Mouse (Mus musculus) hindbrain, embryonic 12.5 days (tissue): Measurements from ENCODE around the gene Aph1a. TPM values are rescaled to one million over a fixed set of nuclear protein-coding genes. Genes with fewer than 3 reads are reported as not detected.
A peak's percentile ranks its signal among the peaks of the same experiment; 100 is the strongest.
"Not testable (repeated sequence)": the region's sequence is repeated elsewhere in the genome, so short reads cannot be mapped to it uniquely, and the experiment has no call there.

Experiments used
- ATAC-seq: fragments of 200-750 bp; cut with Nextera tagmentation; 2 replicates; pipeline ENCODE4 v1.8.0; 2017; ENCODE audit warnings: moderate TSS enrichment; ENCODE audit not compliant: low FRiP score
- H3K27ac ChIP-seq: fragments of 300-500 bp; sonication (generic); 2 replicates; pipeline ENCODE4 v1.5.1; 2016; ENCODE audit warnings: mild to moderate bottlenecking
- H3K27me3 ChIP-seq: fragments of 300-500 bp; sonication (generic); 2 replicates; pipeline ENCODE4 v1.6.1; 2016; ENCODE audit warnings: mild to moderate bottlenecking
- H3K36me3 ChIP-seq: fragments of 300-500 bp; sonication (generic); 2 replicates; pipeline ENCODE4 v1.6.1; 2016; ENCODE audit warnings: mild to moderate bottlenecking
- H3K4me1 ChIP-seq: fragments of 300-500 bp; sonication (generic); 2 replicates; pipeline ENCODE4 v1.6.1; 2016
- H3K4me2 ChIP-seq: fragments of 300-500 bp; sonication (generic); replicated peaks from 2 replicates; pipeline ENCODE4 v1.6.1; 2016; ENCODE audit warnings: mild to moderate bottlenecking
- H3K4me3 ChIP-seq: fragments of 300-500 bp; sonication (generic); 2 replicates; pipeline ENCODE4 v1.5.1; 2016; ENCODE audit warnings: mild to moderate bottlenecking
- H3K9ac ChIP-seq: fragments of 300-500 bp; sonication (generic); 2 replicates; pipeline ENCODE4 v1.6.1; 2016; ENCODE audit warnings: mild to moderate bottlenecking, moderate library complexity
- H3K9me3 ChIP-seq: fragments of 300-500 bp; sonication (generic); replicated peaks from 2 replicates; pipeline ENCODE4 v1.6.1; 2016; ENCODE audit warnings: mild to moderate bottlenecking
- WGBS: fragments of 180-500 bp; shearing (Covaris S2); methylation state at CpG from one replicate; pipeline ENCODE4 v1.1.7; 2016; 5-methylcytosine and 5-hydroxymethylcytosine counted together
- polyA plus RNA-seq: library from polyadenylated mRNA; unstranded; fragments of >200 nt; fragmentation: Nextera tagmentation; extraction: Ambion mirVana; gene quantifications from 2 replicates; pipeline ENCODE4 v1.2.1, GENCODE M21; 2016

Aph1a gene
- polyA plus RNA-seq, 1 experiment from 2014 or later: 32.4 TPM

- Histone ChIP-seq H3K9me3 (no peaks in the 10 kb centered on the region), H3K4me3 (peak overlapping the region; percentile 25), H3K27me3 (peaks cover 12% of the 10 kb centered on the region), H3K4me2 (peak overlapping the region; percentile 58), H3K9ac (peak overlapping the region; percentile 54), H3K4me1 (peaks cover 35% of the 10 kb centered on the region), H3K36me3 (no peaks in the 10 kb centered on the region), H3K27ac (no peak overlapping the region)
- ATAC-seq: no peak
- 2% methylated on average over 15 of the region's 15 CpGs for WGBS
These were observed 10.2 kb downstream of the Aph1a start for GRCm38 (mm10) chr3:95903753-95904502.

- peaks cover 35% of the 10 kb centered on the region for H3K4me1 ChIP-seq
- H3K27me3 ChIP-seq: peaks cover 12% of the 10 kb centered on the region
- H3K9me3 ChIP-seq: no peaks in the 10 kb centered on the region
- WGBS: 0% methylated on average over 15 of the region's 15 CpGs
- peak within 1 kb of the TSS; percentile 54 for H3K9ac ChIP-seq
- H3K36me3 ChIP-seq: no peaks in the 10 kb centered on the region
- peak; percentile 55 for ATAC-seq
- H3K27ac ChIP-seq: 0 out of 2 replicates have a peak within 1 kb of the TSS, but pooled peaks have one; percentile 23
- H3K4me3 ChIP-seq: peak within 1 kb of the TSS; percentile 25
- peak within 1 kb of the TSS; percentile 58 for H3K4me2 ChIP-seq
These were observed 10.8 kb downstream of the Aph1a start, which contains the start of gene Car14 for GRCm38 (mm10) chr3:95904568-95904967. TSS of gene Car14 (minus strand) at chr3:95904691.

- Histone ChIP-seq H3K9ac (peak overlapping the region; percentile 54), H3K4me3 (peak overlapping the region; percentile 25), H3K27me3 (peaks cover 12% of the 10 kb centered on the region), H3K9me3 (no peaks in the 10 kb centered on the region), H3K4me1 (peaks cover 35% of the 10 kb centered on the region), H3K4me2 (peak overlapping the region; percentile 58), H3K36me3 (no peaks in the 10 kb centered on the region), H3K27ac (no peak overlapping the region)
- WGBS: under 1% methylated on average over 18 of the region's 18 CpGs
- peak; percentile 76 for ATAC-seq
These were observed 11.6 kb downstream of the Aph1a start for GRCm38 (mm10) chr3:95905146-95905939.

- Histone ChIP-seq H3K27ac (no peak overlapping the region), H3K4me3 (peak overlapping the region; percentile 25), H3K36me3 (no peaks in the 10 kb centered on the region), H3K9ac (no peak overlapping the region), H3K9me3 (no peaks in the 10 kb centered on the region), H3K27me3 (peaks cover 12% of the 10 kb centered on the region), H3K4me1 (peaks cover 35% of the 10 kb centered on the region), H3K4me2 (peak overlapping the region; percentile 58)
- under 1% methylated on average over 12 of the region's 12 CpGs for WGBS
- ATAC-seq: no peak
These were observed 12.2 kb downstream of the Aph1a start for GRCm38 (mm10) chr3:95905940-95906492.

GRCm38 (mm10) chr3:95906860-95907259 is 13.1 kb downstream of the Aph1a start:
- H3K27ac ChIP-seq: no peak overlapping the region
- peak overlapping the region; percentile 58 for H3K4me2 ChIP-seq
- WGBS: 0% methylated on average over 12 of the region's 12 CpGs
- H3K9me3 ChIP-seq: no peaks in the 10 kb centered on the region
- no peaks in the 10 kb centered on the region for H3K36me3 ChIP-seq
- H3K27me3 ChIP-seq: peaks cover 12% of the 10 kb centered on the region
- H3K4me3 ChIP-seq: 0 out of 2 replicates have a peak overlapping the region, but pooled peaks have one; percentile 10
- H3K9ac ChIP-seq: no peak overlapping the region
- peaks cover 35% of the 10 kb centered on the region for H3K4me1 ChIP-seq
- ATAC-seq: no peak

- H3K9me3 ChIP-seq: no peaks in the 10 kb centered on the region
- peaks cover 12% of the 10 kb centered on the region for H3K27me3 ChIP-seq
- WGBS: 52% methylated on average over 4 of the region's 4 CpGs
- no peak for ATAC-seq
- peaks cover 29% of the 10 kb centered on the region for H3K4me1 ChIP-seq
- no peaks in the 10 kb centered on the region for H3K36me3 ChIP-seq
- no peak overlapping the region for H3K9ac ChIP-seq
- H3K4me3 ChIP-seq: no peak overlapping the region
- no peak overlapping the region for H3K27ac ChIP-seq
- no peak overlapping the region for H3K4me2 ChIP-seq
These were observed 13.8 kb downstream of the Aph1a start for GRCm38 (mm10) chr3:95907613-95908012.

- ATAC-seq: no peak
- 93% methylated on average over 4 of the region's 4 CpGs for WGBS
- no peak overlapping the region for H3K9ac ChIP-seq
- no peak overlapping the region for H3K27ac ChIP-seq
- H3K4me2 ChIP-seq: no peak overlapping the region
- no peaks in the 10 kb centered on the region for H3K27me3 ChIP-seq
- H3K9me3 ChIP-seq: no peaks in the 10 kb centered on the region
- no peak overlapping the region for H3K4me3 ChIP-seq
- no peaks in the 10 kb centered on the region for H3K36me3 ChIP-seq
- no peaks in the 10 kb centered on the region for H3K4me1 ChIP-seq
These were observed 20.9 kb downstream of the Aph1a start for GRCm38 (mm10) chr3:95914706-95915105.

GRCm38 (mm10) chr3:95916760-95917159 is 23.0 kb downstream of the Aph1a start:
- Histone ChIP-seq H3K4me2 (no peak overlapping the region), H3K27ac (no peak overlapping the region), H3K9ac (no peak overlapping the region), H3K36me3 (no peaks in the 10 kb centered on the region), H3K27me3 (no peaks in the 10 kb centered on the region), H3K9me3 (no peaks in the 10 kb centered on the region), H3K4me1 (no peaks in the 10 kb centered on the region), H3K4me3 (no peak overlapping the region)
- 81% methylated on average over 7 of the region's 7 CpGs for WGBS
- no peak for ATAC-seq

- H3K27me3 ChIP-seq, H3K36me3 ChIP-seq, H3K4me2 ChIP-seq, H3K4me1 ChIP-seq, H3K9ac ChIP-seq, ATAC-seq, H3K9me3 ChIP-seq, H3K4me3 ChIP-seq, H3K27ac ChIP-seq: not testable (repeated sequence)
- 43% methylated on average over 2 of the region's 2 CpGs for WGBS
These were observed 26.8 kb downstream of the Aph1a start for GRCm38 (mm10) chr3:95920532-95920931.

- not testable (repeated sequence) for H3K9ac ChIP-seq, ATAC-seq
- WGBS: 94% methylated on average over 7 of the region's 7 CpGs
These were observed 29.7 kb downstream of the Aph1a start for GRCm38 (mm10) chr3:95923429-95923828.

GRCm38 (mm10) chr3:95924185-95924584 is 30.4 kb downstream of the Aph1a start:
- H3K36me3 ChIP-seq: no peaks in the 10 kb centered on the region
- H3K27me3 ChIP-seq: no peaks in the 10 kb centered on the region
- no peaks in the 10 kb centered on the region for H3K4me1 ChIP-seq
- no peak for ATAC-seq
- 77% methylated on average over 4 of the region's 4 CpGs for WGBS
- H3K9ac ChIP-seq: no peak overlapping the region
- H3K9me3 ChIP-seq: no peaks in the 10 kb centered on the region
- H3K4me3 ChIP-seq: no peak overlapping the region
- H3K4me2 ChIP-seq: no peak overlapping the region
- H3K27ac ChIP-seq: no peak overlapping the region

More at GRCm38 (mm10) chr3:95923429-95923828, 29.7 kb downstream of the Aph1a start:
- H3K36me3 ChIP-seq, H3K27me3 ChIP-seq, H3K4me2 ChIP-seq, H3K9me3 ChIP-seq, H3K4me3 ChIP-seq, H3K27ac ChIP-seq, H3K4me1 ChIP-seq: not testable (repeated sequence)

GRCm38 (mm10) chr3:95925087-95925486 is 31.3 kb downstream of the Aph1a start:
- Histone ChIP-seq H3K27me3 (no peaks in the 10 kb centered on the region), H3K4me2 (no peak overlapping the region), H3K9ac (no peak overlapping the region), H3K27ac (no peak overlapping the region), H3K9me3 (no peaks in the 10 kb centered on the region), H3K4me3 (no peak overlapping the region), H3K4me1 (no peaks in the 10 kb centered on the region), H3K36me3 (no peaks in the 10 kb centered on the region)
- WGBS: 84% methylated on average over 5 of the region's 5 CpGs
- no peak for ATAC-seq
